Mouse (Mus musculus): Measurements from ENCODE around the gene Dab1.

DNA sequence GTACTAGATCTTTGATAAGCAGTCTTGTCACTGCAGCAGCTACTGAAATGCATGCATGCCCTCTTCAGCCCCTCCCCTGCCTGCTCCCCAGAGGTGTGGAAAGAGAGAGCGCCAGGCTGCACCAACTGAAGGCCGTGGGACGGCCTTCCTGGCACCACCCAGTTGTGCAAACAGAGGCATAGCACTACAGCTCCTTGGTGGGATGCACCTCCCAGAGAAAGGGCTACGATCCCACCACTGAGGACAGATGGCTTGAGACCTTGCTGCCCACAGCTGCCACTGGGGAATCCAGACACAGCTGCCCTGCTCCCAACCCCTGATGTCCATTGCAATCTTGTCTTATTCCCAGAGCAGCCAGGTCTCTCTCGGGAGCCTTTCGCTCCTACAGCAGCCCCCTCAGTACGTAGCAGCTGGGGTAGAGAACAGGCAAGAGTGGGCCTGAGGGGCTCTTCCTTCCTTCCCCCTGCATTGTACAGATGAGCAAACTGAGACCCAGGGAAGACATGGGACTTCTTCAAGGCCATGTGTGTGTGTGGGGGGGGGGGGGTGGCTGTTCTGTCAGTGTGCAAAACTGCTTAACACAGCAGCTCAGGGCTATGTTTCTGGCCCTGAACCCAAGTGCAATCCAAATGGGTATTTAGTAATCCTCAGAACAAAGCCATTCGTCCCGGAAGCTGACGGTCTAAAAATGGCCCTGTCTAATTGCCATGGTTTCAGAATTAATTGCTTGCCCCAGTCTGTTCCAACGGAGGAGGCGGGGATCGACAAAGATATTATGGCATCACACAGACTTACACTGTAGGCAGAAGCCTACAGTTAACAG lies 1100.0 kb downstream of the Dab1 start:
- TF ChIP-seq POLR2A (IDR thresholded peaks at IDR 0.05; ENCODE audit: borderline replicate concordance, insufficient read depth, low read length) (no peak), CTCF (IDR thresholded peaks at IDR 0.05; ENCODE audit: borderline replicate concordance, insufficient read depth, low read depth, low read length) (no peak)
